Mouse (Mus musculus): ENCODE data around the gene Cachd1. TPM values are rescaled to one million over a fixed set of nuclear protein-coding genes. Genes with fewer than 3 reads are reported as not detected.

Cachd1 gene
- polyA plus RNA-seq, 1 experiment from 2014 or later = 6.5 TPM

GRCm38 (mm10) chr4:100945171-100945899 is 168.9 kb downstream of the Cachd1 start:
- H3K9ac ChIP-seq (ENCODE audit: low read depth, low read length) = no peak overlapping the region
- no peaks in the 10 kb centered on the region for H3K27me3 ChIP-seq (ENCODE audit: control insufficient read depth, insufficient read depth, low read depth, low read length)
- no peaks in the 10 kb centered on the region for H3K36me3 ChIP-seq (ENCODE audit: control insufficient read depth, insufficient read depth)
- no peaks in the 10 kb centered on the region for H3K9me3 ChIP-seq (replicated peaks; ENCODE audit: control insufficient read depth, low read length)
- WGBS (ENCODE audit: insufficient replicate concordance) = 35% methylated on average over 13 of the region's 13 CpGs
- no peak overlapping the region for H3K4me2 ChIP-seq (ENCODE audit: low read depth, low read length)
- ATAC-seq (ENCODE audit: low read depth) = no peak
- H3K27ac ChIP-seq (ENCODE audit: low read length) = no peak overlapping the region
- H3K4me1 ChIP-seq (ENCODE audit: control insufficient read depth, low read depth, low read length) = no peaks in the 10 kb centered on the region
- H3K4me3 ChIP-seq (ENCODE audit: low read depth, low read length) = no peak overlapping the region

GRCm38 (mm10) chr4:100948494-100949425 is 172.3 kb downstream of the Cachd1 start:
- Histone ChIP-seq H3K27me3 (ENCODE audit: control insufficient read depth, insufficient read depth, low read depth, low read length) (no peaks in the 10 kb centered on the region), H3K4me2 (ENCODE audit: low read depth, low read length) (no peak overlapping the region), H3K27ac (ENCODE audit: low read length) (no peak overlapping the region), H3K36me3 (ENCODE audit: control insufficient read depth, insufficient read depth) (no peaks in the 10 kb centered on the region), H3K4me1 (ENCODE audit: control insufficient read depth, low read depth, low read length) (no peaks in the 10 kb centered on the region), H3K4me3 (ENCODE audit: low read depth, low read length) (no peak overlapping the region), H3K9ac (ENCODE audit: low read depth, low read length) (no peak overlapping the region), H3K9me3 (replicated peaks; ENCODE audit: control insufficient read depth, low read length) (no peaks in the 10 kb centered on the region)
- ATAC-seq (ENCODE audit: low read depth) = no peak
- 54% methylated on average over 17 of the region's 17 CpGs for WGBS (ENCODE audit: insufficient replicate concordance)

GRCm38 (mm10) chr4:100950316-100950715 is 173.8 kb downstream of the Cachd1 start:
- no peak overlapping the region for H3K27ac ChIP-seq (ENCODE audit: low read length)

GRCm38 (mm10) chr4:100951876-100952275 is 175.4 kb downstream of the Cachd1 start:
- 64% methylated on average over 8 of the region's 8 CpGs for whole genome bisulfite sequencing (ENCODE audit: insufficient replicate concordance)
- H3K27me3 ChIP-seq (ENCODE audit: control insufficient read depth, insufficient read depth, low read depth, low read length) = no peaks in the 10 kb centered on the region
- no peaks in the 10 kb centered on the region for H3K4me1 ChIP-seq (ENCODE audit: control insufficient read depth, low read depth, low read length)
- no peak overlapping the region for H3K27ac ChIP-seq (ENCODE audit: low read length)
- no peaks in the 10 kb centered on the region for H3K9me3 ChIP-seq (replicated peaks; ENCODE audit: control insufficient read depth, low read length)
- no peak overlapping the region for H3K4me3 ChIP-seq (ENCODE audit: low read depth, low read length)
- ATAC-seq (ENCODE audit: low read depth) = no peak
- H3K9ac ChIP-seq (ENCODE audit: low read depth, low read length) = no peak overlapping the region
- no peaks in the 10 kb centered on the region for H3K36me3 ChIP-seq (ENCODE audit: control insufficient read depth, insufficient read depth)
- H3K4me2 ChIP-seq (ENCODE audit: low read depth, low read length) = no peak overlapping the region

More at GRCm38 (mm10) chr4:100950316-100950715, 173.8 kb downstream of the Cachd1 start:
- 49% methylated on average over 5 of the region's 5 CpGs for WGBS (ENCODE audit: insufficient replicate concordance)
- Histone ChIP-seq H3K9me3 (replicated peaks; ENCODE audit: control insufficient read depth, low read length) (no peaks in the 10 kb centered on the region), H3K4me1 (ENCODE audit: control insufficient read depth, low read depth, low read length) (no peaks in the 10 kb centered on the region), H3K4me3 (ENCODE audit: low read depth, low read length) (no peak overlapping the region), H3K4me2 (ENCODE audit: low read depth, low read length) (no peak overlapping the region), H3K9ac (ENCODE audit: low read depth, low read length) (no peak overlapping the region), H3K36me3 (ENCODE audit: control insufficient read depth, insufficient read depth) (no peaks in the 10 kb centered on the region), H3K27me3 (ENCODE audit: control insufficient read depth, insufficient read depth, low read depth, low read length) (no peaks in the 10 kb centered on the region)
- no peak for ATAC-seq (ENCODE audit: low read depth)

GRCm38 (mm10) chr4:100963341-100963740 is 186.9 kb downstream of the Cachd1 start:
- no peaks in the 10 kb centered on the region for H3K4me1 ChIP-seq (ENCODE audit: control insufficient read depth, low read depth, low read length)
- H3K9me3 ChIP-seq (replicated peaks; ENCODE audit: control insufficient read depth, low read length) = no peaks in the 10 kb centered on the region
- no peak overlapping the region for H3K4me2 ChIP-seq (ENCODE audit: low read depth, low read length)
- H3K36me3 ChIP-seq (ENCODE audit: control insufficient read depth, insufficient read depth) = no peaks in the 10 kb centered on the region
- no peak overlapping the region for H3K9ac ChIP-seq (ENCODE audit: low read depth, low read length)
- WGBS (ENCODE audit: insufficient replicate concordance) = 72% methylated on average over 1 of the region's 1 CpGs
- ATAC-seq (ENCODE audit: low read depth) = no peak
- no peak overlapping the region for H3K27ac ChIP-seq (ENCODE audit: low read length)
- no peaks in the 10 kb centered on the region for H3K27me3 ChIP-seq (ENCODE audit: control insufficient read depth, insufficient read depth, low read depth, low read length)
- no peak overlapping the region for H3K4me3 ChIP-seq (ENCODE audit: low read depth, low read length)

GRCm38 (mm10) chr4:100963796-100964195 is 187.3 kb downstream of the Cachd1 start:
- Histone ChIP-seq H3K27ac (ENCODE audit: low read length) (no peak overlapping the region), H3K36me3 (ENCODE audit: control insufficient read depth, insufficient read depth) (no peaks in the 10 kb centered on the region), H3K9me3 (replicated peaks; ENCODE audit: control insufficient read depth, low read length) (no peaks in the 10 kb centered on the region), H3K27me3 (ENCODE audit: control insufficient read depth, insufficient read depth, low read depth, low read length) (no peaks in the 10 kb centered on the region), H3K4me3 (ENCODE audit: low read depth, low read length) (no peak overlapping the region), H3K9ac (ENCODE audit: low read depth, low read length) (no peak overlapping the region), H3K4me2 (ENCODE audit: low read depth, low read length) (no peak overlapping the region), H3K4me1 (ENCODE audit: control insufficient read depth, low read depth, low read length) (no peaks in the 10 kb centered on the region)
- 76% methylated on average over 8 of the region's 8 CpGs for WGBS (ENCODE audit: insufficient replicate concordance)
- ATAC-seq (ENCODE audit: low read depth) = no peak

GRCm38 (mm10) chr4:100967703-100968392 is 191.4 kb downstream of the Cachd1 start:
- Histone ChIP-seq H3K36me3 (ENCODE audit: control insufficient read depth, insufficient read depth) (no peaks in the 10 kb centered on the region), H3K27me3 (ENCODE audit: control insufficient read depth, insufficient read depth, low read depth, low read length) (no peaks in the 10 kb centered on the region), H3K9me3 (replicated peaks; ENCODE audit: control insufficient read depth, low read length) (no peaks in the 10 kb centered on the region), H3K9ac (ENCODE audit: low read depth, low read length) (no peak overlapping the region), H3K4me2 (ENCODE audit: low read depth, low read length) (no peak overlapping the region), H3K4me3 (ENCODE audit: low read depth, low read length) (no peak overlapping the region), H3K27ac (ENCODE audit: low read length) (no peak overlapping the region), H3K4me1 (ENCODE audit: control insufficient read depth, low read depth, low read length) (no peaks in the 10 kb centered on the region)
- no peak for ATAC-seq (ENCODE audit: low read depth)
- 77% methylated on average over 19 of the region's 19 CpGs for WGBS (ENCODE audit: insufficient replicate concordance)

- Histone ChIP-seq H3K36me3 (ENCODE audit: control insufficient read depth, insufficient read depth) (no peaks in the 10 kb centered on the region), H3K9me3 (replicated peaks; ENCODE audit: control insufficient read depth, low read length) (no peaks in the 10 kb centered on the region), H3K4me2 (ENCODE audit: low read depth, low read length) (no peak overlapping the region), H3K4me1 (ENCODE audit: control insufficient read depth, low read depth, low read length) (no peaks in the 10 kb centered on the region), H3K4me3 (ENCODE audit: low read depth, low read length) (no peak overlapping the region), H3K9ac (ENCODE audit: low read depth, low read length) (no peak overlapping the region), H3K27ac (ENCODE audit: low read length) (no peak overlapping the region), H3K27me3 (ENCODE audit: control insufficient read depth, insufficient read depth, low read depth, low read length) (no peaks in the 10 kb centered on the region)
- no peak for ATAC-seq (ENCODE audit: low read depth)
- 73% methylated on average over 16 of the region's 16 CpGs for WGBS (ENCODE audit: insufficient replicate concordance)
These were observed 197.4 kb downstream of the Cachd1 start for GRCm38 (mm10) chr4:100973641-100974454.

All from liver, embryonic 16.5 days (tissue).